Mouse (Mus musculus): Measurements from ENCODE around the gene Rbfox1. TPM values are rescaled to one million over a fixed set of nuclear protein-coding genes. Genes with fewer than 3 reads are reported as not detected.

Gene Rbfox1
- polyA plus RNA-seq, 1 experiment = 98.9 TPM

GRCm38 (mm10) chr16:5992045-5993011, 107.2 kb downstream of the Rbfox1 start:
- TF ChIP-seq POLR2A (IDR thresholded peaks at IDR 0.05; ENCODE audit: borderline replicate concordance, extremely low read depth, insufficient read depth, insufficient read length, poor library complexity, severe bottlenecking) (no peak), CTCF (IDR thresholded peaks at IDR 0.05; ENCODE audit: borderline replicate concordance, extremely low read depth, insufficient read depth, insufficient read length) (no peak)
- DNase-seq (ENCODE audit: low read depth) = peak; percentile 89

- no peak for DNase-seq (ENCODE audit: low read depth)
- TF ChIP-seq CTCF (IDR thresholded peaks at IDR 0.05; ENCODE audit: borderline replicate concordance, extremely low read depth, insufficient read depth, insufficient read length) (no peak), POLR2A (IDR thresholded peaks at IDR 0.05; ENCODE audit: borderline replicate concordance, extremely low read depth, insufficient read depth, insufficient read length, poor library complexity, severe bottlenecking) (no peak)
Measured at GRCm38 (mm10) chr16:5997136-5997535, 112.0 kb downstream of the Rbfox1 start.

- TF ChIP-seq CTCF (IDR thresholded peaks at IDR 0.05; ENCODE audit: borderline replicate concordance, extremely low read depth, insufficient read depth, insufficient read length) (no peak), POLR2A (IDR thresholded peaks at IDR 0.05; ENCODE audit: borderline replicate concordance, extremely low read depth, insufficient read depth, insufficient read length, poor library complexity, severe bottlenecking) (no peak)
- no peak for DNase-seq (ENCODE audit: low read depth)
Measured at GRCm38 (mm10) chr16:5997651-5998050, 112.5 kb downstream of the Rbfox1 start.

GRCm38 (mm10) chr16:6000016-6000415, 114.9 kb downstream of the Rbfox1 start:
- peak; percentile 9 for DNase-seq (ENCODE audit: low read depth)
- TF ChIP-seq CTCF (IDR thresholded peaks at IDR 0.05; ENCODE audit: borderline replicate concordance, extremely low read depth, insufficient read depth, insufficient read length) = no peak
- TF ChIP-seq POLR2A (IDR thresholded peaks at IDR 0.05; ENCODE audit: borderline replicate concordance, extremely low read depth, insufficient read depth, insufficient read length, poor library complexity, severe bottlenecking) = no peak

GRCm38 (mm10) chr16:6006996-6007395, 121.8 kb downstream of the Rbfox1 start:
- DNase-seq (ENCODE audit: low read depth) = no peak
- no peak for TF ChIP-seq CTCF (IDR thresholded peaks at IDR 0.05; ENCODE audit: borderline replicate concordance, extremely low read depth, insufficient read depth, insufficient read length)
- no peak for TF ChIP-seq POLR2A (IDR thresholded peaks at IDR 0.05; ENCODE audit: borderline replicate concordance, extremely low read depth, insufficient read depth, insufficient read length, poor library complexity, severe bottlenecking)

- TF ChIP-seq POLR2A (IDR thresholded peaks at IDR 0.05; ENCODE audit: borderline replicate concordance, extremely low read depth, insufficient read depth, insufficient read length, poor library complexity, severe bottlenecking) (no peak), CTCF (IDR thresholded peaks at IDR 0.05; ENCODE audit: borderline replicate concordance, extremely low read depth, insufficient read depth, insufficient read length) (no peak)
Measured at GRCm38 (mm10) chr16:6012853-6013252, 127.7 kb downstream of the Rbfox1 start.

GRCm38 (mm10) chr16:6018639-6019038, 133.5 kb downstream of the Rbfox1 start:
- TF ChIP-seq POLR2A (IDR thresholded peaks at IDR 0.05; ENCODE audit: borderline replicate concordance, extremely low read depth, insufficient read depth, insufficient read length, poor library complexity, severe bottlenecking) (no peak), CTCF (IDR thresholded peaks at IDR 0.05; ENCODE audit: borderline replicate concordance, extremely low read depth, insufficient read depth, insufficient read length) (peak; percentile 72; the same call in 1 of the 2 replicates)
- peak; percentile 91 for DNase-seq (ENCODE audit: low read depth)

More at GRCm38 (mm10) chr16:6012853-6013252, 127.7 kb downstream of the Rbfox1 start:
- no peak for DNase-seq (ENCODE audit: low read depth)

- no peak for DNase-seq (ENCODE audit: low read depth)
- TF ChIP-seq CTCF (IDR thresholded peaks at IDR 0.05; ENCODE audit: borderline replicate concordance, extremely low read depth, insufficient read depth, insufficient read length) = no peak
- TF ChIP-seq POLR2A (IDR thresholded peaks at IDR 0.05; ENCODE audit: borderline replicate concordance, extremely low read depth, insufficient read depth, insufficient read length, poor library complexity, severe bottlenecking) = no peak
Measured at GRCm38 (mm10) chr16:6019361-6019760, 134.2 kb downstream of the Rbfox1 start.

- no peak for DNase-seq (ENCODE audit: low read depth)
- TF ChIP-seq CTCF (IDR thresholded peaks at IDR 0.05; ENCODE audit: borderline replicate concordance, extremely low read depth, insufficient read depth, insufficient read length) = no peak
- no peak for TF ChIP-seq POLR2A (IDR thresholded peaks at IDR 0.05; ENCODE audit: borderline replicate concordance, extremely low read depth, insufficient read depth, insufficient read length, poor library complexity, severe bottlenecking)
Measured at GRCm38 (mm10) chr16:6031280-6031679, 146.1 kb downstream of the Rbfox1 start.

- TF ChIP-seq CTCF (IDR thresholded peaks at IDR 0.05; ENCODE audit: borderline replicate concordance, extremely low read depth, insufficient read depth, insufficient read length) (no peak), POLR2A (IDR thresholded peaks at IDR 0.05; ENCODE audit: borderline replicate concordance, extremely low read depth, insufficient read depth, insufficient read length, poor library complexity, severe bottlenecking) (no peak)
- no peak for DNase-seq (ENCODE audit: low read depth)
Measured at GRCm38 (mm10) chr16:6032563-6032962, 147.4 kb downstream of the Rbfox1 start.

- TF ChIP-seq CTCF (IDR thresholded peaks at IDR 0.05; ENCODE audit: borderline replicate concordance, extremely low read depth, insufficient read depth, insufficient read length) = no peak
- TF ChIP-seq POLR2A (IDR thresholded peaks at IDR 0.05; ENCODE audit: borderline replicate concordance, extremely low read depth, insufficient read depth, insufficient read length, poor library complexity, severe bottlenecking) = no peak
- DNase-seq (ENCODE audit: low read depth) = no peak
Measured at GRCm38 (mm10) chr16:6034876-6035275, 149.7 kb downstream of the Rbfox1 start.

Measured in brain, embryonic 14.5 days (tissue).